Mouse (Mus musculus): ENCODE measurements around the gene Pf4. TPM values are rescaled to one million over a fixed set of nuclear protein-coding genes. Genes with fewer than 3 reads are reported as not detected.
"Not testable (repeated sequence)": the region's sequence is repeated elsewhere in the genome, so short reads cannot be mapped to it uniquely, and the experiment has no call there.

The Pf4 gene
- polyA plus RNA-seq, 1 experiment from 2014 or later: 27.8 TPM

- Histone ChIP-seq H3K4me3 (replicated peaks; ENCODE audit: low read length) (no peak overlapping the region), H3K4me2 (ENCODE audit: low read length) (no peak overlapping the region), H3K9ac (replicated peaks; ENCODE audit: low read depth, low read length) (no peak overlapping the region), H3K27me3 (replicated peaks; ENCODE audit: control insufficient read depth, insufficient read depth, low read length) (no peaks in the 10 kb centered on the region), H3K4me1 (replicated peaks; ENCODE audit: control insufficient read depth, insufficient read depth, low read length) (peaks cover 6% of the 10 kb centered on the region), H3K27ac (ENCODE audit: low read length) (no peak overlapping the region), H3K36me3 (ENCODE audit: control insufficient read depth, insufficient read depth) (no peaks in the 10 kb centered on the region), H3K9me3 (ENCODE audit: control insufficient read depth, low read length) (no peaks in the 10 kb centered on the region)
- no peak for ATAC-seq
- 89% methylated on average over 3 of the region's 3 CpGs for WGBS
These were observed 11.5 kb downstream of the Pf4 start for GRCm38 (mm10) chr5:90783697-90784096.

DNA sequence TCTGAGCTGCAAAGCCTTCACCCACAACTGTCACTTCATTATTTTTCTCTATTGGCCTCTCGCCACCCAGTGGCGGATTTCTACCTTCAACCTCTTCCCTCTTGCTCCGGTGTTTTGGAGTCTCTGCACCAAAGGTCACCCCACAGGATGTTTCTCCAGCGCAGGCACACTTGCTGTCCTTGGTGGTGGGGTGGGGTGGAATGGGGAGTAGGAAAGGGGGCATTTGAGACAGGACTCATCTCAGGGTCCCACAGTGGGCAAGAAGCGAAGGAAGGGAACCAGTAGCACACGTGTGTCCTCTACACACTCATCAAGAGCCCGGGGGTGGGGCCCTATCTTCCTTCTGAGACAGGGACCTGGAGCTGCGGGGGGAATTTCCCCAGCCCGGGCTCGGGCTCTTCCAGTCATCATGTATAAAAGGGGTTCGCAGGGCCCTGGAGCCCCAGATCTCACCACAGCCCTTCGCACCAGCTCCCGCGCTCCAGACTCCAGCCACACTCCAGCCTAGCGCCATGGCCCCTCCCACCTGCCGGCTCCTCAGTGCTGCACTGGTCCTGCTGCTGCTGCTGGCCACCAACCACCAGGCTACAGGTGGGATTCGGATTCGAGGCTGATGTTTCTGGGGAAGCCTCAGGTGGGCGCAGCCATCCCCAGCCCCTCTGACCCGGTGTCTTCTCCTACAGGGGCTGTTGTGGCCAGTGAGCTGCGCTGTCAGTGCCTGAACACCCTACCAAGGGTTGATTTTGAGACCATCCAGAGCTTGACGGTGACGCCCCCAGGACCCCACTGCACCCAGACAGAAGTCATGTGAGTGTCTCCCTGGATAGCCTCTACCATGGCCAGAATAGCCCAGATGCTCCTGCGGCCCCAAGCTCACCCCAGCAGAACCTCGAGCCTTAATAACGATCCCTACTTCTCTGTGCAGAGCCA is 13.7 kb downstream of the Pf4 start, which contains the start of gene Cxcl3:
Gene Cxcl3, plus strand, starts transcription at position 445 of the 930 bp plus-strand sequence.
- Histone ChIP-seq H3K4me3 (replicated peaks; ENCODE audit: low read length) (peak within 1 kb of the TSS; percentile 34), H3K27me3 (replicated peaks; ENCODE audit: control insufficient read depth, insufficient read depth, low read length) (no peaks in the 10 kb centered on the region), H3K9ac (replicated peaks; ENCODE audit: low read depth, low read length) (peak within 1 kb of the TSS; percentile 30), H3K36me3 (ENCODE audit: control insufficient read depth, insufficient read depth) (no peaks in the 10 kb centered on the region), H3K27ac (ENCODE audit: low read length) (no peak within 1 kb of the TSS), H3K9me3 (ENCODE audit: control insufficient read depth, low read length) (no peaks in the 10 kb centered on the region), H3K4me1 (replicated peaks; ENCODE audit: control insufficient read depth, insufficient read depth, low read length) (peaks cover 6% of the 10 kb centered on the region), H3K4me2 (ENCODE audit: low read length) (peak within 1 kb of the TSS; percentile 57)
- WGBS: 14% methylated on average over 26 of the region's 26 CpGs
- peak; percentile 83 for ATAC-seq

- Histone ChIP-seq H3K9me3 (ENCODE audit: control insufficient read depth, low read length) (no peaks in the 10 kb centered on the region), H3K27me3 (replicated peaks; ENCODE audit: control insufficient read depth, insufficient read depth, low read length) (no peaks in the 10 kb centered on the region), H3K4me1 (replicated peaks; ENCODE audit: control insufficient read depth, insufficient read depth, low read length) (peaks cover 6% of the 10 kb centered on the region), H3K27ac (ENCODE audit: low read length) (no peak overlapping the region), H3K36me3 (ENCODE audit: control insufficient read depth, insufficient read depth) (no peaks in the 10 kb centered on the region), H3K4me3 (replicated peaks; ENCODE audit: low read length) (no peak overlapping the region), H3K9ac (replicated peaks; ENCODE audit: low read depth, low read length) (no peak overlapping the region), H3K4me2 (ENCODE audit: low read length) (no peak overlapping the region)
- 78% methylated on average over 4 of the region's 4 CpGs for WGBS
- ATAC-seq: no peak
These were observed 15.9 kb downstream of the Pf4 start for GRCm38 (mm10) chr5:90788114-90788513.

DNA sequence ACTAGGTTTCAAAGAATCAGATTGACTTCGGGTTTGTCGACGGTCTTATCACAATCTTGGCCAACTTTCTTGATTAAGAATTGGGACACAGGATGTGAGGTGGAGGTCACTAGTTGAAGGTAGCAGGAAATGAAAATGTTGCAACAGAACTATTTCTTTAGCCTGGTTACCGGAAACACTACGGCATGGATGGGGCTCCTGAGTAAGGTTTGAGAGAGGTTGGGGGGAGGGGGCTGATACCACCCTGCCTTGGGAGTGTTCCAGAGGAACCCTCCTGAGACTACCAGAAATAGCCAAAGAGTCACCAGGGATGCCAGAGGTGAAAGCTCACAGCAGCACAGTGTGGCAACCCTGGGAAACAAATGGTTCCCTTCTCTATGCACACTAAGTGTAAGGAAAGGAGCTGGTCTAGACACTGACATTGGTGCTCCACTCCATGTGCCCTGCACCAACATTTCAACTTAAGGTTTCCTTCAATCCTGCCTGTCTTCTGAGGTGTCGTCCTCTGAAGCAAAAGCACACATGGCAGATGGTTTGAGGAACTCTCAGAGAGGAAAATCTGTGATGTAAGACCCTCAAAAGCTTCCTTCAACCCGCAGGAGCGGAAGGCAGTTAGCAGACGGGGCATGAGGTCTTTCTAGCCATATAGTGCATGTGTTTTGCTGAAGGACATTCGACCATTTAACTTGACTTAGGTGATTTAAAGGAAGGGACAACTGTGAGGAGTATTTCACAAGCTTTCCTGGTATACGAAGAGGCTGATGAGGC is 17.3 kb downstream of the Pf4 start:
- no peak for ATAC-seq

GRCm38 (mm10) chr5:90790074-90790502 is 17.9 kb downstream of the Pf4 start:
- peaks cover 6% of the 10 kb centered on the region for H3K4me1 ChIP-seq (replicated peaks; ENCODE audit: control insufficient read depth, insufficient read depth, low read length)
- no peaks in the 10 kb centered on the region for H3K9me3 ChIP-seq (ENCODE audit: control insufficient read depth, low read length)
- 86% methylated on average over 8 of the region's 8 CpGs for WGBS
- no peak overlapping the region for H3K4me3 ChIP-seq (replicated peaks; ENCODE audit: low read length)
- ATAC-seq: no peak
- H3K9ac ChIP-seq (replicated peaks; ENCODE audit: low read depth, low read length): no peak overlapping the region
- H3K36me3 ChIP-seq (ENCODE audit: control insufficient read depth, insufficient read depth): no peaks in the 10 kb centered on the region
- no peaks in the 10 kb centered on the region for H3K27me3 ChIP-seq (replicated peaks; ENCODE audit: control insufficient read depth, insufficient read depth, low read length)
- H3K4me2 ChIP-seq (ENCODE audit: low read length): no peak overlapping the region
- H3K27ac ChIP-seq (ENCODE audit: low read length): no peak overlapping the region

More for the DNA sequence above, 17.3 kb downstream of the Pf4 start:
- Histone ChIP-seq H3K9me3 (ENCODE audit: control insufficient read depth, low read length) (no peaks in the 10 kb centered on the region), H3K36me3 (ENCODE audit: control insufficient read depth, insufficient read depth) (no peaks in the 10 kb centered on the region), H3K4me3 (replicated peaks; ENCODE audit: low read length) (no peak overlapping the region), H3K27me3 (replicated peaks; ENCODE audit: control insufficient read depth, insufficient read depth, low read length) (no peaks in the 10 kb centered on the region), H3K4me1 (replicated peaks; ENCODE audit: control insufficient read depth, insufficient read depth, low read length) (peaks cover 6% of the 10 kb centered on the region), H3K9ac (replicated peaks; ENCODE audit: low read depth, low read length) (no peak overlapping the region), H3K27ac (ENCODE audit: low read length) (no peak overlapping the region), H3K4me2 (ENCODE audit: low read length) (no peak overlapping the region)
- WGBS: 89% methylated on average over 11 of the region's 11 CpGs

DNA sequence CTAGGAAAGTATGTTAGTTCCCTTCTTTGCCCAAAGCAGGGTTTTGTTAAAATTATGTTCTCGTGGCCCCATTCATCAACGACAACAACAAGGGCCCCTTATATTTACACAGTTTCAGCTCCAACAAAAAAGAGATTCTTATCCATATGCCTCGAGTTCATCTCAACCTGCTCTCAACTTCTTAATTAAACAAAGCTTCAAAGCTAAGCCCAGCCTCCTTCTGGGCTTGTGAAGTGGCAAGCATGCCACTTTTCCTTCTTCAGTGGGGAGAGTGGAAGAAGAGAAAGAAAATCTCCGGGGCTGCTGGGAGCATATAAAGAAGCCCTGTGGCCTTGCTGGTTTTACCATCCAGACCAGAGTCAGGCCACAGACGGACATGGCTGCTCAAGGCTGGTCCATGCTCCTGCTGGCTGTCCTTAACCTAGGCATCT is 22.0 kb downstream of the Pf4 start, which contains the start of gene Cxcl15:
Gene Cxcl15, plus strand, starts transcription at position 340 of the 431 bp plus-strand sequence.
- Histone ChIP-seq H3K36me3 (ENCODE audit: control insufficient read depth, insufficient read depth) (no peaks in the 10 kb centered on the region), H3K9ac (replicated peaks; ENCODE audit: low read depth, low read length) (no peak within 1 kb of the TSS), H3K9me3 (ENCODE audit: control insufficient read depth, low read length) (no peaks in the 10 kb centered on the region), H3K4me1 (replicated peaks; ENCODE audit: control insufficient read depth, insufficient read depth, low read length) (no peaks in the 10 kb centered on the region), H3K4me3 (replicated peaks; ENCODE audit: low read length) (no peak within 1 kb of the TSS), H3K4me2 (ENCODE audit: low read length) (no peak within 1 kb of the TSS), H3K27me3 (replicated peaks; ENCODE audit: control insufficient read depth, insufficient read depth, low read length) (no peaks in the 10 kb centered on the region), H3K27ac (ENCODE audit: low read length) (no peak within 1 kb of the TSS)
- ATAC-seq: no peak
- WGBS: 52% methylated on average over 5 of the region's 5 CpGs

GRCm38 (mm10) chr5:90795392-90795791 is 23.2 kb downstream of the Pf4 start:
- not testable (repeated sequence) for H3K27ac ChIP-seq (ENCODE audit: low read length); H3K9ac ChIP-seq (replicated peaks; ENCODE audit: low read depth, low read length); H3K36me3 ChIP-seq (ENCODE audit: control insufficient read depth, insufficient read depth); H3K9me3 ChIP-seq (ENCODE audit: control insufficient read depth, low read length); H3K4me1 ChIP-seq (replicated peaks; ENCODE audit: control insufficient read depth, insufficient read depth, low read length); H3K4me2 ChIP-seq (ENCODE audit: low read length); H3K4me3 ChIP-seq (replicated peaks; ENCODE audit: low read length); ATAC-seq; H3K27me3 ChIP-seq (replicated peaks; ENCODE audit: control insufficient read depth, insufficient read depth, low read length)
- 83% methylated on average over 2 of the region's 2 CpGs for WGBS

- Histone ChIP-seq H3K4me1 (replicated peaks; ENCODE audit: control insufficient read depth, insufficient read depth, low read length) (no peaks in the 10 kb centered on the region), H3K27ac (ENCODE audit: low read length) (no peak overlapping the region), H3K4me2 (ENCODE audit: low read length) (no peak overlapping the region), H3K27me3 (replicated peaks; ENCODE audit: control insufficient read depth, insufficient read depth, low read length) (no peaks in the 10 kb centered on the region), H3K9ac (replicated peaks; ENCODE audit: low read depth, low read length) (no peak overlapping the region), H3K9me3 (ENCODE audit: control insufficient read depth, low read length) (no peaks in the 10 kb centered on the region), H3K4me3 (replicated peaks; ENCODE audit: low read length) (no peak overlapping the region), H3K36me3 (ENCODE audit: control insufficient read depth, insufficient read depth) (no peaks in the 10 kb centered on the region)
- no peak for ATAC-seq
These were observed 32.3 kb downstream of the Pf4 start for GRCm38 (mm10) chr5:90804574-90804973.

DNA sequence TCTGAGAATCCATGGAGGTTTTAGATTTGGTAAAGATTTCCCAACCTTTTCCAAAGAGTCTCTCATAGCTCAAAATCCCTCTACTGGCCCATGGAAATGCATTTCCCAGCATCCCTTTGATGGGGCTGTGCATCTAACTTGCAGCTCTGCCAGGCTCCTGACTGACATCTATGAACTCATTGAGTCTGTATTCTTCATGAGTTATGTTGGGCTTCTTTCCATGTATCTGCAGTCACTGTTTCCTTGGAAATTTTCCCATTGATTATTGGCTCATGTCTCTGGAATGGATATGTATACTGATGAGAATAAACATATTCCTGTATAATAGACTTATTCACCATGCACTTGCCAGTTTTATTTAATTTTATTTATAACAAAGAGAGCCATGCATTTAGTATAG is 33.8 kb downstream of the Pf4 start:
- H3K27ac ChIP-seq (ENCODE audit: low read length): no peak overlapping the region
- no peak overlapping the region for H3K4me3 ChIP-seq (replicated peaks; ENCODE audit: low read length)
- ATAC-seq: no peak
- H3K4me2 ChIP-seq (ENCODE audit: low read length): no peak overlapping the region
- H3K27me3 ChIP-seq (replicated peaks; ENCODE audit: control insufficient read depth, insufficient read depth, low read length): no peaks in the 10 kb centered on the region
- H3K9me3 ChIP-seq (ENCODE audit: control insufficient read depth, low read length): no peaks in the 10 kb centered on the region
- H3K36me3 ChIP-seq (ENCODE audit: control insufficient read depth, insufficient read depth): no peaks in the 10 kb centered on the region
- no peak overlapping the region for H3K9ac ChIP-seq (replicated peaks; ENCODE audit: low read depth, low read length)
- no peaks in the 10 kb centered on the region for H3K4me1 ChIP-seq (replicated peaks; ENCODE audit: control insufficient read depth, insufficient read depth, low read length)

All from forebrain, embryonic 16.5 days (tissue).